Mouse (Mus musculus): ENCODE data around the gene Irf2bp2. TPM values are rescaled to one million over a fixed set of nuclear protein-coding genes. Genes with fewer than 3 reads are reported as not detected.

The Irf2bp2 gene
- total RNA-seq, 2 experiments from 2014 or later, result 51.2 to 54.6 TPM

- no peak for DNase-seq (ENCODE audit: extremely low spot score in 1 of 2, low spot score in 2 of 2)
- intact Hi-C loops (cut with DNase I), result no loop called here
Observed at GRCm38 (mm10) chr8:126578641-126579040, 15.1 kb downstream of the Irf2bp2 start.

GRCm38 (mm10) chr8:126576919-126577318 is 16.9 kb downstream of the Irf2bp2 start:
- intact Hi-C loops (cut with DNase I), result no loop called here
- DNase-seq (ENCODE audit: extremely low spot score in 1 of 2, low spot score in 2 of 2), result no peak

GRCm38 (mm10) chr8:126576086-126576485 is 17.7 kb downstream of the Irf2bp2 start:
- DNase-seq (ENCODE audit: extremely low spot score in 1 of 2, low spot score in 2 of 2), result no peak
- intact Hi-C loops (cut with DNase I), result no loop called here

GRCm38 (mm10) chr8:126574882-126575637 is 18.7 kb downstream of the Irf2bp2 start:
- intact Hi-C loops (cut with DNase I), result no loop called here
- DNase-seq (ENCODE audit: extremely low spot score in 1 of 2, low spot score in 2 of 2), result no peak

GRCm38 (mm10) chr8:126573878-126574277 is 19.9 kb downstream of the Irf2bp2 start:
- intact Hi-C loops (cut with DNase I), result no loop called here

GRCm38 (mm10) chr8:126573079-126573694 is 20.6 kb downstream of the Irf2bp2 start:
- DNase-seq (ENCODE audit: extremely low spot score in 1 of 2, low spot score in 2 of 2), result no peak
- intact Hi-C loops (cut with DNase I), result no loop called here

More at GRCm38 (mm10) chr8:126573878-126574277, 19.9 kb downstream of the Irf2bp2 start:
- DNase-seq (ENCODE audit: extremely low spot score in 1 of 2, low spot score in 2 of 2), result no peak

GRCm38 (mm10) chr8:126571065-126571660 is 22.6 kb downstream of the Irf2bp2 start:
- intact Hi-C loops (cut with DNase I), result no loop called here
- DNase-seq (ENCODE audit: extremely low spot score in 1 of 2, low spot score in 2 of 2), result no peak

GRCm38 (mm10) chr8:126570521-126571040 is 23.2 kb downstream of the Irf2bp2 start:
- no peak for DNase-seq (ENCODE audit: extremely low spot score in 1 of 2, low spot score in 2 of 2)
- intact Hi-C loops (cut with DNase I), result no loop called here

GRCm38 (mm10) chr8:126570046-126570445 is 23.7 kb downstream of the Irf2bp2 start:
- DNase-seq (ENCODE audit: extremely low spot score in 1 of 2, low spot score in 2 of 2), result no peak
- intact Hi-C loops (cut with DNase I), result no loop called here

- intact Hi-C loops (cut with DNase I), result no loop called here
- DNase-seq (ENCODE audit: extremely low spot score in 1 of 2, low spot score in 2 of 2), result no peak
Observed at GRCm38 (mm10) chr8:126569638-126570037, 24.1 kb downstream of the Irf2bp2 start.

- no peak for DNase-seq (ENCODE audit: extremely low spot score in 1 of 2, low spot score in 2 of 2)
- intact Hi-C loops (cut with DNase I), result no loop called here
Observed at GRCm38 (mm10) chr8:126567674-126568073, 26.1 kb downstream of the Irf2bp2 start.

GRCm38 (mm10) chr8:126566446-126567062 is 27.2 kb downstream of the Irf2bp2 start:
- DNase-seq (ENCODE audit: extremely low spot score in 1 of 2, low spot score in 2 of 2), result peak in 1 of 2 experiments; percentile 77
- intact Hi-C loops (cut with DNase I), result no loop called here

- peak in 1 of 2 experiments; percentile 58 for DNase-seq (ENCODE audit: extremely low spot score in 1 of 2, low spot score in 2 of 2)
- intact Hi-C loops (cut with DNase I), result no loop called here
Observed at GRCm38 (mm10) chr8:126565954-126566445, 27.8 kb downstream of the Irf2bp2 start.

GRCm38 (mm10) chr8:126565231-126565781 is 28.5 kb downstream of the Irf2bp2 start:
- intact Hi-C loops (cut with DNase I), result no loop called here

GRCm38 (mm10) chr8:126564551-126565154 is 29.1 kb downstream of the Irf2bp2 start:
- no peak for DNase-seq (ENCODE audit: extremely low spot score in 1 of 2, low spot score in 2 of 2)
- intact Hi-C loops (cut with DNase I), result no loop called here

More at GRCm38 (mm10) chr8:126565231-126565781, 28.5 kb downstream of the Irf2bp2 start:
- no peak for DNase-seq (ENCODE audit: extremely low spot score in 1 of 2, low spot score in 2 of 2)

GRCm38 (mm10) chr8:126561316-126561841 is 32.4 kb downstream of the Irf2bp2 start:
- no peak for DNase-seq (ENCODE audit: extremely low spot score in 1 of 2, low spot score in 2 of 2)
- intact Hi-C loops (cut with DNase I), result no loop called here

- intact Hi-C loops (cut with DNase I), result no loop called here
- DNase-seq (ENCODE audit: extremely low spot score in 1 of 2, low spot score in 2 of 2), result no peak
Observed at GRCm38 (mm10) chr8:126558400-126558953, 35.3 kb downstream of the Irf2bp2 start.

GRCm38 (mm10) chr8:126557403-126557802 is 36.4 kb downstream of the Irf2bp2 start:
- intact Hi-C loops (cut with DNase I), result no loop called here
- DNase-seq (ENCODE audit: extremely low spot score in 1 of 2, low spot score in 2 of 2), result no peak

All from left cerebral cortex, postnatal 10 days (tissue).